Mouse (Mus musculus) C2C12 (cell line): Measurements from ENCODE around the gene Spag16.

ENCODE experiments used
- CTCF ChIP-seq: IDR thresholded peaks from one replicate; pipeline ENCODE4 v1.5.1; 2011; ENCODE audit not compliant: control insufficient read depth, insufficient read depth, insufficient read length
- MYOG ChIP-seq: IDR thresholded peaks from one replicate; pipeline ENCODE4 v1.6.1; 2011; ENCODE audit not compliant: control insufficient read depth, insufficient read length; ENCODE audit errors: extremely low read depth
- USF1 ChIP-seq: IDR thresholded peaks from one replicate; pipeline ENCODE4 v1.6.1; 2011; ENCODE audit warnings: low read depth, mild to moderate bottlenecking, control low read depth, moderate library complexity

GRCm38 (mm10) chr1:70346179-70346578, 519.4 kb downstream of the Spag16 start:
- TF ChIP-seq MYOG, result no peak
- no peak for TF ChIP-seq CTCF
- TF ChIP-seq USF1, result no peak
